Mouse (Mus musculus) liver, adult 2 months (tissue): Measurements from ENCODE around the gene Epha6. TPM values are rescaled to one million over a fixed set of nuclear protein-coding genes. Genes with fewer than 3 reads are reported as not detected.
A peak's percentile ranks its signal among the peaks of the same experiment; 100 is the strongest.
"Not testable (repeated sequence)": the region's sequence is repeated elsewhere in the genome, so short reads cannot be mapped to it uniquely, and the experiment has no call there.

ENCODE experiments used
- DNase-seq: peaks from one replicate; pipeline ENCODE4 v3.0.0-alpha.2; 2011; ENCODE audit warnings: low read depth, low spot score; ENCODE audit errors: extremely low read depth
- H3K27ac ChIP-seq: fragments of 200-500 bp; replicated peaks from 2 replicates; pipeline ENCODE4 v1.5.1; 2012; ENCODE audit warnings: low read depth, mild to moderate bottlenecking, control low read depth, inconsistent platforms, low read length; ENCODE audit not compliant: insufficient read depth
- H3K27me3 ChIP-seq: fragments of 200-500 bp; 2 replicates; pipeline ENCODE4 v1.6.1; 2012; ENCODE audit warnings: mild to moderate bottlenecking, moderate library complexity, low read length, inconsistent platforms; ENCODE audit not compliant: control insufficient read depth, insufficient read depth
- H3K36me3 ChIP-seq: fragments of 200-500 bp; 2 replicates; pipeline ENCODE4 v1.6.1; 2012; ENCODE audit warnings: low read length, inconsistent platforms; ENCODE audit not compliant: control insufficient read depth, insufficient read depth
- H3K4me1 ChIP-seq: fragments of 200-500 bp; 2 replicates; pipeline ENCODE4 v1.6.1; 2011; ENCODE audit warnings: low read length; ENCODE audit not compliant: control insufficient read depth, insufficient read depth
- H3K4me3 ChIP-seq: fragments of 200-500 bp; 2 replicates; pipeline ENCODE4 v1.5.1; 2011; ENCODE audit warnings: low read depth, mild to moderate bottlenecking, control low read depth, low read length, moderate library complexity; ENCODE audit not compliant: insufficient read depth
- H3K79me2 ChIP-seq: fragments of 200-500 bp; 2 replicates; pipeline ENCODE4 v1.6.1; 2012; ENCODE audit warnings: inconsistent platforms, mild to moderate bottlenecking, low read length, moderate library complexity; ENCODE audit not compliant: control insufficient read depth, insufficient read depth
- H3K9ac ChIP-seq: fragments of 200-500 bp; 2 replicates; pipeline ENCODE4 v1.6.1; 2012; ENCODE audit warnings: low read depth, mild to moderate bottlenecking, control low read depth, inconsistent platforms, low read length
- CTCF ChIP-seq: fragments of 200-500 bp; IDR thresholded peaks from 2 replicates; pipeline ENCODE4 v1.5.1; 2011; ENCODE audit warnings: low read depth, low read length, control low read depth
- POLR2A ChIP-seq: fragments of 200-500 bp; IDR thresholded peaks from 2 replicates; pipeline ENCODE4 v1.6.1; 2011; ENCODE audit warnings: low read length, control low read depth; ENCODE audit not compliant: insufficient read depth; ENCODE audit errors: extremely low read depth
- WGBS: fragments of 180-500 bp; shearing (Covaris S2); methylation state at CpG from one replicate; pipeline ENCODE4 v1.1.7; 2018; 5-methylcytosine and 5-hydroxymethylcytosine counted together
- polyA plus RNA-seq: library from polyadenylated mRNA; depleted of rRNA; stranded (reverse); fragments of >200 nt; gene quantifications from 2 replicates; pipeline ENCODE4 v1.2.3, GENCODE M21; 2012
- total RNA-seq: library from RNA; depleted of rRNA; stranded (reverse); fragments of >200 nt; gene quantifications from 2 replicates; pipeline ENCODE4 v1.2.3, GENCODE M21; 2014

Gene Epha6
- total and polyA plus RNA-seq, 2 experiments: not detected

- Histone ChIP-seq H3K27ac (no peak overlapping the region), H3K4me1 (no peaks in the 10 kb centered on the region), H3K4me3 (no peak overlapping the region), H3K27me3 (no peaks in the 10 kb centered on the region), H3K9ac (no peak overlapping the region), H3K36me3 (no peaks in the 10 kb centered on the region), H3K79me2 (no peaks in the 10 kb centered on the region)
- no peak for TF ChIP-seq CTCF
- no peak for TF ChIP-seq POLR2A
- no peak for DNase-seq
- WGBS: 67% methylated on average over 2 of the region's 2 CpGs
Measured at GRCm38 (mm10) chr16:59852689-59853088, 752.6 kb downstream of the Epha6 start.

- DNase-seq: peak; percentile 38
- 10% methylated on average over 3 of the region's 3 CpGs for WGBS
Measured at GRCm38 (mm10) chr16:59846574-59846973, 758.8 kb downstream of the Epha6 start.

GRCm38 (mm10) chr16:59836778-59837177 is 768.6 kb downstream of the Epha6 start:
- H3K27me3 ChIP-seq: no peaks in the 10 kb centered on the region
- H3K4me1 ChIP-seq: no peaks in the 10 kb centered on the region
- H3K27ac ChIP-seq: no peak overlapping the region
- no peaks in the 10 kb centered on the region for H3K79me2 ChIP-seq
- TF ChIP-seq POLR2A (no peak), CTCF (no peak)
- 90% methylated on average over 4 of the region's 4 CpGs for WGBS
- no peak overlapping the region for H3K9ac ChIP-seq
- DNase-seq: no peak
- H3K36me3 ChIP-seq: no peaks in the 10 kb centered on the region
- H3K4me3 ChIP-seq: no peak overlapping the region

More at GRCm38 (mm10) chr16:59846574-59846973, 758.8 kb downstream of the Epha6 start:
- H3K9ac ChIP-seq: no peak overlapping the region
- no peaks in the 10 kb centered on the region for H3K27me3 ChIP-seq
- no peaks in the 10 kb centered on the region for H3K79me2 ChIP-seq
- H3K27ac ChIP-seq: no peak overlapping the region
- TF ChIP-seq CTCF (peak; percentile 57), POLR2A (no peak)
- no peaks in the 10 kb centered on the region for H3K36me3 ChIP-seq
- no peaks in the 10 kb centered on the region for H3K4me1 ChIP-seq
- H3K4me3 ChIP-seq: no peak overlapping the region

GRCm38 (mm10) chr16:59836304-59836703 is 769.0 kb downstream of the Epha6 start:
- no peaks in the 10 kb centered on the region for H3K27me3 ChIP-seq
- no peaks in the 10 kb centered on the region for H3K36me3 ChIP-seq
- no peaks in the 10 kb centered on the region for H3K4me1 ChIP-seq
- no peaks in the 10 kb centered on the region for H3K79me2 ChIP-seq
- no peak overlapping the region for H3K27ac ChIP-seq
- DNase-seq: no peak
- H3K4me3 ChIP-seq: no peak overlapping the region
- TF ChIP-seq POLR2A: no peak
- no peak for TF ChIP-seq CTCF
- no peak overlapping the region for H3K9ac ChIP-seq
- WGBS: 86% methylated on average over 10 of the region's 10 CpGs

- Histone ChIP-seq H3K9ac (no peak overlapping the region), H3K4me3 (no peak overlapping the region), H3K36me3 (no peaks in the 10 kb centered on the region), H3K79me2 (no peaks in the 10 kb centered on the region), H3K27me3 (no peaks in the 10 kb centered on the region), H3K27ac (no peak overlapping the region), H3K4me1 (no peaks in the 10 kb centered on the region)
- DNase-seq: no peak
- whole genome bisulfite sequencing: 70% methylated on average over 5 of the region's 5 CpGs
- no peak for TF ChIP-seq POLR2A
- TF ChIP-seq CTCF: no peak
Measured at GRCm38 (mm10) chr16:59832468-59832867, 772.9 kb downstream of the Epha6 start.

GRCm38 (mm10) chr16:59829655-59830054 is 775.7 kb downstream of the Epha6 start:
- TF ChIP-seq CTCF (no peak), POLR2A (no peak)
- Histone ChIP-seq H3K79me2 (no peaks in the 10 kb centered on the region), H3K27ac (no peak overlapping the region), H3K36me3 (no peaks in the 10 kb centered on the region), H3K4me1 (no peaks in the 10 kb centered on the region), H3K27me3 (no peaks in the 10 kb centered on the region), H3K4me3 (no peak overlapping the region), H3K9ac (no peak overlapping the region)
- DNase-seq: no peak
- WGBS: 89% methylated on average over 13 of the region's 13 CpGs

GRCm38 (mm10) chr16:59799790-59800189 is 805.5 kb downstream of the Epha6 start:
- H3K9ac ChIP-seq, H3K79me2 ChIP-seq, H3K4me3 ChIP-seq, H3K27me3 ChIP-seq, H3K36me3 ChIP-seq, DNase-seq, H3K4me1 ChIP-seq, H3K27ac ChIP-seq: not testable (repeated sequence)
- 76% methylated on average over 4 of the region's 4 CpGs for WGBS
